Mouse (Mus musculus): ENCODE results near the gene Tspan17. TPM values are rescaled to one million over a fixed set of nuclear protein-coding genes. Genes with fewer than 3 reads are reported as not detected.

Gene Tspan17
- total RNA-seq, 2 experiments from 2014 or later = 32.6 to 46.1 TPM

Other genes with a start within 250 kb of the Tspan17 start
- gene 4833439L19Rik, start 223.9 kb upstream of the Tspan17 start, total RNA-seq (2021) = 100 to 1,000 TPM; 177 to 178 TPM
- gene Arl10, start 214.4 kb upstream of the Tspan17 start, total RNA-seq (2021) = 10 to 100 TPM; 40.6 to 45.2 TPM
- gene Nop16, start 199.3 kb upstream of the Tspan17 start, total RNA-seq (2021) = 10 to 100 TPM; 59.7 to 69.7 TPM
- gene Higd2a, start 199.2 kb upstream of the Tspan17 start, total RNA-seq (2021) = 100 to 1,000 TPM; 222 to 239 TPM
- 100 to 1,000 TPM in 1 of 2 experiments, 10 to 100 TPM in 1; 78.8 to 149 TPM for gene Cltb, start 178.0 kb upstream of the Tspan17 start, total RNA-seq (2021)
- 10 to 100 TPM; 62.3 to 83.1 TPM for gene Faf2, start 167.6 kb upstream of the Tspan17 start, total RNA-seq (2021)
- 100 to 1,000 TPM in 1 of 2 experiments, 10 to 100 TPM in 1; 98.4 to 123 TPM for gene Rnf44, start 95.5 kb upstream of the Tspan17 start, total RNA-seq (2021)
- under 1 TPM in 1 of 2 experiments, not detected in 1; 0.17 TPM for gene Cdhr2, start 87.9 kb upstream of the Tspan17 start, total RNA-seq (2021)
- gene Gprin1, start 39.5 kb upstream of the Tspan17 start, total RNA-seq (2021) = 1 to 10 TPM; 2.5 to 3.2 TPM
- gene Sncb, start 22.8 kb upstream of the Tspan17 start, total RNA-seq (2021) = 1 to 10 TPM; 1.8 to 3.3 TPM
- gene Eif4e1b, start 5.4 kb upstream of the Tspan17 start, total RNA-seq (2021) = not detected
- 1 to 10 TPM; 7.4 to 9.1 TPM for gene Unc5a, start 160.0 kb downstream of the Tspan17 start, total RNA-seq (2021)
- 1 to 10 TPM; 1.1 to 2.6 TPM for gene Hk3, start 232.0 kb downstream of the Tspan17 start, total RNA-seq (2021)